Mouse (Mus musculus) olfactory bulb, adult 2 months (tissue): ENCODE measurements around the gene Gk. TPM values are rescaled to one million over a fixed set of nuclear protein-coding genes. Genes with fewer than 3 reads are reported as not detected.

Source experiments
- H3K27ac ChIP-seq: fragments of 200-500 bp; 2 replicates; pipeline ENCODE4 v1.5.1; 2012; ENCODE audit warnings: low read depth, low read length; ENCODE audit not compliant: insufficient read depth
- H3K4me1 ChIP-seq: fragments of 200-500 bp; 2 replicates; pipeline ENCODE4 v1.6.1; 2012; ENCODE audit warnings: low read length; ENCODE audit not compliant: control insufficient read depth, insufficient read depth
- H3K4me3 ChIP-seq: fragments of 200-500 bp; 2 replicates; pipeline ENCODE4 v1.5.1; 2012; ENCODE audit warnings: mild to moderate bottlenecking, low read depth, low read length, moderate library complexity; ENCODE audit not compliant: insufficient read depth
- CTCF ChIP-seq: fragments of 200-500 bp; IDR thresholded peaks from 2 replicates; pipeline ENCODE4 v1.5.1; 2012; ENCODE audit warnings: low read depth, mild to moderate bottlenecking, low read length, moderate library complexity; ENCODE audit not compliant: insufficient read depth
- POLR2A ChIP-seq: fragments of 200-500 bp; IDR thresholded peaks from 2 replicates; pipeline ENCODE4 v1.6.1; 2012; ENCODE audit warnings: mild to moderate bottlenecking, low read depth, low read length, moderate library complexity; ENCODE audit not compliant: insufficient read depth
- WGBS: fragments of 180-500 bp; shearing (Covaris S2); methylation state at CpG from one replicate; pipeline ENCODE4 v1.1.7; 2018; 5-methylcytosine and 5-hydroxymethylcytosine counted together
- polyA plus RNA-seq: library from polyadenylated mRNA; stranded (reverse); fragments of >200 nt; gene quantifications from 2 replicates; pipeline ENCODE4 v1.2.4, GENCODE M21; 2012; ENCODE audit warnings: low replicate concordance; ENCODE audit not compliant: missing spikeins, insufficient read depth, insufficient read length

Gene Gk
- polyA plus RNA-seq, 1 experiment: not detected

DNA sequence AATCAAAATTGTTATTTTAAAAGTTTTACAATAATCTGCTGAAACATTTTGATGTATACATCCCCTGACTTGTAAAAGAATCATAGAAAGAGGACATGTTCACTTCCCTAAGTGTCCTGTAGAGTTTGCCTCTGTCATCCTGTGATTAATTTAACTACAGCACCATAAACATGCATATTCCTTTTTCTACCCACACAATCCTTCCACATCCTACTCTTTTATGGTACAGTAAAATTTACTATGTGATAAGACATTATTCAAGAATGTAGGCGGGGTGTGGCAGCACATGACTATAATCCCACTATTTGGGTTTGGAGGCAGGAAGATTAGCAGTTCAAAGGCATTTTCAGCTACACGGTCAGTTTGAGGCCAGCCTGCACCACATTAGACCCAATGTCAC, 8.0 kb downstream of the Gk start:
- no peak for TF ChIP-seq CTCF
- Histone ChIP-seq H3K27ac (no peak overlapping the region), H3K4me1 (no peaks in the 10 kb centered on the region), H3K4me3 (no peak overlapping the region)
- WGBS: 76% methylated on average over 2 of the region's 2 CpGs

GRCm38 (mm10) chrX:85756005-85756404, 20.6 kb downstream of the Gk start:
- WGBS: 59% methylated on average over 3 of the region's 3 CpGs
- no peak for TF ChIP-seq POLR2A
- no peak for TF ChIP-seq CTCF
- Histone ChIP-seq H3K27ac (no peak overlapping the region), H3K4me3 (no peak overlapping the region), H3K4me1 (no peaks in the 10 kb centered on the region)

GRCm38 (mm10) chrX:85743837-85744236, 32.8 kb downstream of the Gk start:
- H3K27ac ChIP-seq: no peak overlapping the region
- no peaks in the 10 kb centered on the region for H3K4me1 ChIP-seq
- TF ChIP-seq CTCF (no peak), POLR2A (no peak)
- 60% methylated on average over 3 of the region's 3 CpGs for WGBS
- H3K4me3 ChIP-seq: no peak overlapping the region

DNA sequence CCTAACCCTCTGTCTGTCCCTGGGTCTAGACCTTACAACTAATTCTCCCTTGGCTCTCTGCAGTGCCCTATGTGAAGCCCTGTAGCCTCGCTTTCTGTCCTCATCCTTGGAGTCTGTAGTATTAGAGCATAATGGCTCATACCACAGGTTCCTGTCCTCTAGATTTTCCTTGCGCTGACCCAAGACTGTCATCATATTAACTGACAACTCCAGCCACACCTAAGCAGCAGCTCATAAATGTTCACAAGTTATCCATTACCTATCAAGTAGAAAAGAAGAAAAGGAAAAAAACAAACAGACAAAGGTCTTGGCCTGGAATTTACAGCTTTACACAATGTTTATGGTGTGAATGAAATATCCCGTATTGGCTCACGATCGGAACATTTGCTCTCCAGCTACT, 43.4 kb downstream of the Gk start:
- Histone ChIP-seq H3K4me1 (no peaks in the 10 kb centered on the region), H3K4me3 (no peak overlapping the region), H3K27ac (no peak overlapping the region)
- TF ChIP-seq POLR2A: no peak
- no peak for TF ChIP-seq CTCF
- 94% methylated on average over 5 of the region's 5 CpGs for WGBS

GRCm38 (mm10) chrX:85731133-85731938, 45.3 kb downstream of the Gk start:
- Histone ChIP-seq H3K4me3 (no peak overlapping the region), H3K27ac (no peak overlapping the region), H3K4me1 (no peaks in the 10 kb centered on the region)
- WGBS: 86% methylated on average over 9 of the region's 9 CpGs
- TF ChIP-seq POLR2A: no peak
- no peak for TF ChIP-seq CTCF

- Histone ChIP-seq H3K4me3 (no peak overlapping the region), H3K27ac (no peak overlapping the region), H3K4me1 (peaks cover 6% of the 10 kb centered on the region; the same call in 1 of the 2 replicates)
- no peak for TF ChIP-seq CTCF
- TF ChIP-seq POLR2A: no peak
Measured at GRCm38 (mm10) chrX:85721226-85721625, 55.4 kb downstream of the Gk start.

DNA sequence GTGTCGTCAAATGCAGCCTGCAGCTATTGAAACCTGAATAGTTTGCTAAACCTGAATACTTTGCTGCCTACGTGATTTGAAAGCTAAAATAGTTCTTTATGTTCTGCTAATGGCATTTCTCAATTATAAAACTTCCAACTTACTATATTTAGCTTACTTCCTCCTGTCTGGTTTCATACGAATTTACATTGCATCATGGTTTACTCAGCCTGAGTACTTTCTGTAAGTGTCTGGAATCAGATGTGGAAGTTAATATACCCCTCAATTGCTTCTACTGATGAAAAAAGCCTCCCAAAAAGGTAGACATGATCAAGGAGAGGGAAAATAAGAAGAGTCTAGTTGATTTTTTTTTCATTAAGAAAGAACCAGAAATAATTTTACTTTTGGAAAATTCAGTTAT, 66.2 kb downstream of the Gk start:
- Histone ChIP-seq H3K4me3 (no peak overlapping the region), H3K4me1 (no peaks in the 10 kb centered on the region), H3K27ac (no peak overlapping the region)
- no peak for TF ChIP-seq POLR2A
- TF ChIP-seq CTCF: no peak
- 86% methylated on average over 3 of the region's 3 CpGs for WGBS

DNA sequence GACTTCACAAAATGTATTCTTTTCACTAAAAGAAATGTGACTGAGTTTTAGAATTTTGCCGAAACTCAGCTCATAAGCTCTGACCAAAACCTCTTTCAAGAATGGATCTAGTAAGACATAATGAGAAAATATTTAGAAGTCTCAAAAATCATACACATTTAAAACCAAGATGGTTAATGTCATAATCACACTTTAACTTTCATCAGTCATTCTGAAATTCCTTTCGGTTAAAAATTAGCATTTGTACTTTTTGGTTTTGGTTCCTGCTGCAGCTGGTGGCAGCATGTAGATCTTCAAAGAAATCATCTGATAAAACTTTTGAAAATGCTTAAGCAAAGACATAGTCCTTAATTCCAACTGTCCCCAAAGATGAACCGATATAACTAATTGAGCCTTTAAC, 70.9 kb downstream of the Gk start:
- Histone ChIP-seq H3K4me1 (no peaks in the 10 kb centered on the region), H3K27ac (no peak overlapping the region), H3K4me3 (no peak overlapping the region)
- WGBS: 94% methylated on average over 3 of the region's 3 CpGs
- TF ChIP-seq CTCF: no peak
- TF ChIP-seq POLR2A: no peak

DNA sequence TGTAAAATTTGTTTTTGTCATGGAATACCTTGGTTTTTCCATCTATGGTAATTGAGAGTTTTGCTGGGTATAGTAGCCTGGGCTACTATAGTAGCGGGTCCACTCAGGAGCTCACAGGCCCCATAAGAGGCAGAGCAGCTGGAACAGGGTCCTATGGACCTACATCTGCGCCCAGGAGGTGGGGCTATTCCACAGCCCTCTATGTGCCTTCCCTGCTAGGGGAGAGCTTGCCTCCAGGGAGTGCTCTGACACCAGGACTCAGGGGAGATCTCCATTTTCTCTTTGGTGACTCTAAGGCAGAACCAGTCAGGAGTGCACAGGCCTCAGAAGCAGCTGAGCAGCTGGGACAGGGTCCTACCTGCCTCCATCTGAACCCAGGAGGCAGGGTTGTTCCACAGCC, 92.9 kb downstream of the Gk start:
- no peak overlapping the region for H3K27ac ChIP-seq
- H3K4me3 ChIP-seq: no peak overlapping the region
- TF ChIP-seq CTCF (no peak), POLR2A (no peak)
- no peaks in the 10 kb centered on the region for H3K4me1 ChIP-seq
- WGBS: 71% methylated on average over 2 of the region's 2 CpGs
